Mouse (Mus musculus): ENCODE results near the gene Gm49383.
A peak's percentile ranks its signal among the peaks of the same experiment; 100 is the strongest.

Gm49383 gene

GRCm38 (mm10) chr12:69196444-69197377 lies at the start of gene Gm49383:
TSS of gene Gm49383 (minus strand) at chr12:69197104.
- peak; percentile 50 for DNase-seq (ENCODE audit: low read depth, low spot score)

DNA sequence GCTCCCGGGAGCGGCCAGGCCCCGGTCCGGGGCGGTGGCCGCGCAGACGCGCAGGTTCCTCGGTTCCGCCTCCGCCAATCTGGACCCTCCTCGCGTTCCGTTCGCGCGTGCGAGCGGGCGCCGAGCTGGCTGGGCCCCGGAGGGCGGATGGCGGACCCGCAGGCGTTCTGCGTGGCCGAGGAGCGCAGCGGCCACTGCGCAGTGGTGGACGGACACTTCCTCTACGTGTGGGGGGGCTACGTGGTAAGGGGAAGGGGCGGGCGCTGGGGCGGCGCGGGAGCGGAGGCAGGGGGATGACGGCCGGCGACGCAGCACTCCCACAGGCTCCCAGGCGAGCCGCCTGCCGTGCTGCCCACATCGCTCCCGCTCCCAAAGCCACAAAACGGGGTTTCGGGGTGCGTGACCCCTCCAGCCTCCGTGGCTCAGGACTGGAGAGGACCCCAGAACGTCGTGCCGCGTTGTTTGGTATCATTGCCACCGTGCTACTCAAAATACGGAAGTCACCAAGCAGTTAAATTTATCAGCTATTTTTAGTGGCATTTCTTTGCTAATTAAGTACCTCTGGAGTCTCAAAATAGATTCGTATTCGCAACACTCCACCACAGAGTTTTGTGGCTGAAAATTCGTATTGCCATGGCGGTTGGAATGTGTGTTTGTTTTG lies 45.0 kb upstream of the Gm49383 start:
- peak; percentile 37 for DNase-seq (ENCODE audit: low read depth, low spot score)

DNA sequence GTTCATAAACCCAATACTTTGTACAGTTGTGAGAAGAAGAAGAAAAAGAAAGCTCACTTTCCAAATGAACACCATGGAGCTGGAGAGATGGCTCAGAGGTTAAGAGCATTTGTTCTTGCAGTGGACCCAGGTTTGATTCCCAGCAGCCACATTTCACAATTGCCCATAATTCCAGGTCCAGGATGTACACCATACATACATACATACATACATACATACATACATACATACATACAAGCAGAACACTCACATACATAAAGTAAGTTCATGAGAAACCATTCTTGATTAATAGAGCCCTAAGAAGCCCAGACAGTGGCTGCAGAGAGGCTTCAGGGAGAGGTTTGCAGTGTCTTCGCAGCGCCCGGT lies 44.5 kb upstream of the Gm49383 start:
- DNase-seq (ENCODE audit: low read depth, low spot score): no peak

GRCm38 (mm10) chr12:69240876-69241275 lies 44.0 kb upstream of the Gm49383 start, which contains the start of gene Klhdc1:
TSS of gene Klhdc1 (plus strand) at chr12:69241176.
- no peak for DNase-seq (ENCODE audit: low read depth, low spot score)

GRCm38 (mm10) chr12:69238284-69238683 lies 41.4 kb upstream of the Gm49383 start:
- peak; percentile 24 for DNase-seq (ENCODE audit: low read depth, low spot score)

GRCm38 (mm10) chr12:69235782-69236181 lies 38.9 kb upstream of the Gm49383 start:
- no peak for DNase-seq (ENCODE audit: low read depth, low spot score)

DNA sequence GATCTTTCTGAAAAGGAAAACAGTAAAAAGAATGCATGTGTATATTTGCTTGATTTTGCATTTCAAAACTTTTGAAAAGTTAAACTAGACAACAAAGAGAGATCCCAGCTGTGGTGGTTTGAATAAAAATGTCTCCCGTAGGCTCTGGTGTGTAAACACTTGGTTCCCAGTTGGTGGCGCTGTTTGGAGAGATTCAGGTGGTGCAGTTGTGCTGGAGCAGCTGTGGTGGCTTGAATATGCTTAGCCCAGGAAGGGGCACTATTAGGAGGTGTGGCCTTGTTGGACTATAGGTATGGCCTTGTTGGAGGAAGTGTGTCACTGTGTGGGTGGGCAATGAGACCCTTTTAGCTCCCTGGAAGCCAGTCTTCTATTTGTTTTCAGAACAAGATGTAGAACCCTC lies 32.3 kb upstream of the Gm49383 start:
- DNase-seq (ENCODE audit: low read depth, low spot score): peak; percentile 86

DNA sequence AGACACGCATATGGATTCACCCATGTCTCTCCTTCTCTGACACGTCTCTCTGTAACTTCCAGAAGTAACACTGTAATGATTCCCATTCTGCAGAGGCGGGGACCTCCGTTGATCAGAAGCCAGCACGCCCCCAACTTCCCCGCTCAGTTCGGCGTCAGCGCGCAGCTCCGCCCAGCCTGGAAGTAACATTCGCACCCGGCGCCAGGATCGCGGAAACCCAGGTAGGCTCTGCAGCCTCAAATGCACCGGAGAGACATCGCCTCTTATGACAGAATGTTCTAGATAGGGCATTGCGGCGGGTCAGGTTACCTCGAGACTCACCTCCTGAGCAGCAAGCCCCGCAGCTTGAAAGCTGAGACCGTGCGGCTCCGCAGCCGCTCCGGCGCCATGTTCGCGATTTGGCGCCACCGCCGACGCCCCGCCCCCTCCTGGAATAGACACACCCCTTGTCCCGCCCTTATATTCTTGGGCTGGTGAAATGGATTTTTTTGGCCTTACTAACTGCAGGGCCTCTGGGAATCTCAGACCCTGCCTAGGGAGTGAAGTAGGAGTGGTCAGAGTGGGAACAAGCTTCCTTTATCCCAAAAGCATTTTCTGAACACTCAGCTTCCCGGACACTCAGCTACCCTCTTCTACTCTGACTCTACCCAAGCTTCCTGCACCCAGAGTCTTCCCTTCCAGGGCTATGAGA lies 31.0 kb upstream of the Gm49383 start, which contains the start of gene Pole2:
Gene Pole2, minus strand, starts transcription at position 420 of the 691 bp plus-strand sequence.
- DNase-seq (ENCODE audit: low read depth, low spot score): peak; percentile 89

GRCm38 (mm10) chr12:69220613-69221277 lies 23.8 kb upstream of the Gm49383 start:
- DNase-seq (ENCODE audit: low read depth, low spot score): no peak

- no peak for DNase-seq (ENCODE audit: low read depth, low spot score)
Observed at GRCm38 (mm10) chr12:69216587-69216986, 19.7 kb upstream of the Gm49383 start.

DNA sequence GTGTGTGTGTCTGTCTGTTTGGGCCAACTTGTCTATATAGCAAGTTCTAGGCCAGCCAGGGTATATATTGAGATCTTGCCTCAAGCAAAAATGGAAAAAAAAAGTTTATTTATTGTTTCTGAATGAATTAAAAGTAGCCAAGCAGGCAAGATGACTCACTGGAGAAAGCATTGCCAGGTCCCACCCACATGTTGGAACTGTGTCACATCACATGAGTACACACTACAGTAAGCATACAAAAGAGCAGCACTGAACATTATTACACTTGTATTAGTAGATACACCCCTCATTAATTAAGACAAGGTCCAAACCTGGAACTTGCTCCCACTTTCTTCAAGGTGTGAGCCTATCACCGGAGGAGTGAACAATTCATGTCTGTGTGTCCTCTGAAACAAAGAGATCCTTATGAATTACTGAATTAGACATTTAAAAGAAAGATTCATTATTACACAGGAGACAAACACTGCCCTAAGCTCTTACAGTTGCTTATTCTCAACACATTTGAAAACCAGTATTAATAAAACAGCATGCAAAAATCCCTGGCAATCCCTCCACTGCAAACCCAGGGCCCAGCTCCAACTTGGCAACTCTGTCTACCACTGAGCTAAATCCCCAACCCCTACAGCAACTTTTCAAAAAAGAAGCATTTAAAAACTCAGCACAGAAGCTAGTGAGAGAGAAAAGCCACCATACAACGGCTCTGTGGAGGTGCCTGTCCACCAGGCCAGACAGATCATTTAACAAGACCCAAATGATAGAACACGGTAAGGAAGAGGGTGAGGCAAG lies 18.3 kb upstream of the Gm49383 start:
- no peak for DNase-seq (ENCODE audit: low read depth, low spot score)

- no peak for DNase-seq (ENCODE audit: low read depth, low spot score)
Observed at GRCm38 (mm10) chr12:69214393-69214792, 17.5 kb upstream of the Gm49383 start.

DNA sequence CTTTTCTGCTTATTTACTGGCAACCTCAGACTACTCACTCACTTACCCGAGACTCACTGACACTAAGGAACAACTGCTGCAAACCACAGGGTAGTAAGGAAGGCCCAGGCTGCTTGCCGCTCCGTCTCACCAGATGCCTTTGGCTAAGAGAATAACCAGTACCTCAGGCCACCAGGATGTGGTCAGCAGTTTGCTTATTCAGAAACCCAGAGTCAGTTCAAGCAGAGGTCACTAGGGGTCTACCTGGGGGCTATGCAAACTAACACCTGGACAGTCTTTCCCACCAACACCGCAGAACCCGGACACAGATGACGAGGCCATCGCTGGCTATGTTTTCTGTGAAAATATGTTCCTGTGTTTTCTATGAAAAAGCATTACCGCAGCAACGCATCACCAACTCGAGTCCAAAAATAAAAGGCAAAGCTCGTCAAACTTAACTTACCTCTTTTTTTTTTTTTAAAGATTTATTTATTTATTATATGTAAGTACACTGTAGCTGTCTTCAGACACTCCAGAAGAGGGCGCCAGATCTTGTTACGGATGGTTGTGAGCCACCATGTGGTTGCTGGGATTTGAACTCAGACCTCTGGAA lies 16.4 kb upstream of the Gm49383 start:
- DNase-seq (ENCODE audit: low read depth, low spot score): no peak

DNA sequence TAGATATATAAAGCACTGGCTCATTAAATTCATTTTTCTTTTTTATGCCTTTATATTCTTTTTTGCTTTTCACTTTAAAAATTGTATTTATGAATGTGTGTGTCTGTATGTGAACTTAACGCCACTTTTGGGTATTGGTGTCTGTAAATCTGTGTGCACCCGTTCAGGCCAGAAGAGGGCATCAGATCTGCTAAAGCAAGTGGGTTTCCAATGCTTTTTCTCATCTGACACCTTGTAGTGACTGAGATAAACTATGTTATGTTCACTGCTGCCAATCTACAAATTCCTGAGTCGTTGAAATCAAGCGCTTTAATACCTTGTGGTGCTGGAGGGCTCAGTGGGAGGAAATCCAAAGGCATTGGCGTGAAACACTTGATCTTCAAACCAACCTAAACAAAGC lies 14.2 kb upstream of the Gm49383 start:
- DNase-seq (ENCODE audit: low read depth, low spot score): peak; percentile 53

DNA sequence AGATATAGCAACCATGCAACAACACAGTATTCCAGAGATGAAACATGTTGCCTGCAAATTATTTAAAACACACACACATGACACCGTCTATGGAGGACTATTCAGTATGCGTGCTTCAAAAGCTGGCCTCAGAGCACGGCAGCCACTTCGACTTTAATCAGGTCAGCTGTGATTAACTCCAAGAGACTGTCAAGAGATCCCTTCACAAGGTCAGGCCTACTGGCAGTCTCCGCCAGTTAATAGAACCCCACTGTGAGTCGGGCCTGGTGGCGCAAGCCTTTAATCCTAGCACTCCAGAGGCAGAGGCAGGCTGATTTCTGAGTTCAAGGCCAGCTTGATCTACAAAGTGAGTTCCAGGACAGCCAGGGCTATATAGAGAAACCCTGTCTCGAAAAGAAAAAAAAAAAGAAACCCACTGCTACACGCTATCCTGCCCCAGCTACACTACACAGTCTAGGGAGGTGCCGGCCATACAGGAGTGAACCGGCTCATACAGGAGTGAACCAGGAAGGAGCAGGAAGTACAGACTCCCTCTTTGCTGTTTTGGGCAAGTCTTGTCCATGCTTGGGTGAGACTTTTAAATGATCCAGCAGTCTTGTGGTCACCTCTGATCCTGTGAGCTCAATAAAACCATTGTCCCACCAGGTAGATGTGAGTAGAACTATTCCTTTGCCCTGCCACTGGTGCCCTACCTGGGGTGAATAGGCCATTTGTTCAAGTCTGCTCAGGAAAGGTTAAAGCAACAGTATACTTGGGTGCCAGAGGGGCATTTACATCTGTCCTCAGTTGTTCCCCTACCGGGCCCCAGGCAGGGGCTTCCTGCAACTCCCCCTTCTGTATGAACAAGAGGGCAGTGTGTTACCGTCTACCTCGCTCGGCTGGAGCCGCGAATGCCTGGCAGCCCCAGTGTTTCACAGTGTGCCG lies 13.4 kb upstream of the Gm49383 start:
- peak; percentile 87 for DNase-seq (ENCODE audit: low read depth, low spot score)

DNA sequence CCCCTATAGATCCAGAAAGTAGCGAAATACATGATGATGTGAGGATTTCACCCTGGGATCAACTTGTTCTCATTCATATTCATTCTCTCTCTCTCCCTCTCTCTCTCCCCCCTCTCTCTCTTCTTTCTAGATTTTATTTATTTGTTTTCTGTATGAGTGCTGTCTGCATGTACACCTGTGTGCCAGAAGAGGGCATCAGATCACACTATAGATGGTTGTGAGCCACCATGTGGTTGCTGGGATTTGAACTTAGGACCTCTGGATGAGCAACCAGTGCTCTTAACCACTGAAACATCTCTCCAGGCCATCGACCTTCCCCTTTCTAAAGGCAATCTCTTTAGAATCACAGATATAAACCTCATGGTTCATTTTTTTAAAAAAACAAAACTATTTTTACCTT lies 11.6 kb upstream of the Gm49383 start:
- DNase-seq (ENCODE audit: low read depth, low spot score): peak; percentile 59

DNA sequence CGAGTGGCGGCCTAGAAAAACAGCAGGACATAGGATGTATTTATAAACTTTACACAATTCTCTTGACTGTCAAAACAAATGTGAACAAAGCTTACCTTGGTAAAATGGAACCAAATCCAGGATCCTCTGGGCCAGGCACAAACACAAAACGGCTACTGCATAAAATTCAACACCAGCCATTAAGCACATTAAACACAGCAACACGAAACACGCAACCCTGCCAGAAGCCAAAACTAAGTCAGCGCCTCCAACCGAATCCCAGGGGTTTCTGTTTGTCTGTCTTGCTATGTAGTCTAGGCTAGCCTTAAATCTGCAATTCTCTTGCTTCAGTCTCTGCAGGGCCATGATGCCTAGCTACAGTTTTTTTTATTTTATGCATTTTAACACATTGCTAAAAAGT lies 11.0 kb upstream of the Gm49383 start:
- DNase-seq (ENCODE audit: low read depth, low spot score): no peak

DNA sequence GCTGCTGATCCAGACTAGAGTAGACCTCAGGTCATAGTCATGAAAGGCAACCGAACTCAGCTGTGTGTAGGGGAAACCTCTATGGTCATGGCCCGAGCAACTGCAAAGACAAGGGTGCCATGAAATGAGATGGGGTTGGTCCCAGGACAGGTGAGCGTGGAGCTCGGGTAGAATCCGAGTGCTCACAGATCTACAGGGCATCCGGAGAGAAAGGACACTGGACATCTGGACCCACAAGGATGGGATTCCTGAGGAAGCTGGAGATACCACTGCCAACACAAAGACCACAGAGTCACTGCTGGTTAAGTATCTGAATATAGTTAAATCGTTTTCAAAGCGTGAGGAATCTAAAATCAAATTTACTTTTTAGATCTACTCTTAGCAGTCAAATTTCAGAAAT lies 10.5 kb upstream of the Gm49383 start:
- DNase-seq (ENCODE audit: low read depth, low spot score): no peak
